Mouse (Mus musculus): ENCODE data around the gene Nob1. TPM values are rescaled to one million over a fixed set of nuclear protein-coding genes. Genes with fewer than 3 reads are reported as not detected.

Gene Nob1
- polyA plus RNA-seq, 1 experiment from 2014 or later: 94.9 TPM

GRCm38 (mm10) chr8:107458281-107458680 is 33.4 kb upstream of the Nob1 start:
- no peak for ATAC-seq (ENCODE audit: insufficient number of reproducible peaks, low FRiP score, low TSS enrichment, low read depth)
- Histone ChIP-seq H3K9me3 (ENCODE audit: control insufficient read depth, low read length) (no peaks in the 10 kb centered on the region), H3K9ac (ENCODE audit: low read length) (no peak overlapping the region), H3K4me2 (ENCODE audit: low read depth, severe bottlenecking) (no peak overlapping the region), H3K36me3 (ENCODE audit: control insufficient read depth, insufficient read depth, low read length) (peaks cover 11% of the 10 kb centered on the region; the same call in 1 of the 2 replicates), H3K4me1 (ENCODE audit: control insufficient read depth, insufficient read depth, low read length) (no peaks in the 10 kb centered on the region), H3K27ac (replicated peaks; ENCODE audit: low read depth, low read length) (peak overlapping the region; percentile 23), H3K27me3 (ENCODE audit: control insufficient read depth, insufficient read depth, low read length) (no peaks in the 10 kb centered on the region), H3K4me3 (ENCODE audit: low read depth, low read length) (no peak overlapping the region)
- 87% methylated on average over 6 of the region's 6 CpGs for WGBS
- DNase-seq (ENCODE audit: low spot score): no peak

- H3K27ac ChIP-seq (replicated peaks; ENCODE audit: low read depth, low read length): peak overlapping the region; percentile 23
- DNase-seq (ENCODE audit: low spot score): no peak
- no peak overlapping the region for H3K4me3 ChIP-seq (ENCODE audit: low read depth, low read length)
- ATAC-seq (ENCODE audit: insufficient number of reproducible peaks, low FRiP score, low TSS enrichment, low read depth): no peak
- H3K4me1 ChIP-seq (ENCODE audit: control insufficient read depth, insufficient read depth, low read length): no peaks in the 10 kb centered on the region
- no peaks in the 10 kb centered on the region for H3K27me3 ChIP-seq (ENCODE audit: control insufficient read depth, insufficient read depth, low read length)
- H3K9ac ChIP-seq (ENCODE audit: low read length): no peak overlapping the region
- no peaks in the 10 kb centered on the region for H3K9me3 ChIP-seq (ENCODE audit: control insufficient read depth, low read length)
- H3K4me2 ChIP-seq (ENCODE audit: low read depth, severe bottlenecking): no peak overlapping the region
- WGBS: 80% methylated on average over 4 of the region's 4 CpGs
- H3K36me3 ChIP-seq (ENCODE audit: control insufficient read depth, insufficient read depth, low read length): peaks cover 15% of the 10 kb centered on the region; the same call in 1 of the 2 replicates
Measured at GRCm38 (mm10) chr8:107457725-107458124, 32.9 kb upstream of the Nob1 start.

GRCm38 (mm10) chr8:107455268-107455667 is 30.4 kb upstream of the Nob1 start:
- Histone ChIP-seq H3K9ac (ENCODE audit: low read length) (no peak overlapping the region), H3K9me3 (ENCODE audit: control insufficient read depth, low read length) (no peaks in the 10 kb centered on the region), H3K4me2 (ENCODE audit: low read depth, severe bottlenecking) (no peak overlapping the region), H3K27ac (replicated peaks; ENCODE audit: low read depth, low read length) (no peak overlapping the region), H3K36me3 (ENCODE audit: control insufficient read depth, insufficient read depth, low read length) (peaks cover 9% of the 10 kb centered on the region; the same call in 1 of the 2 replicates), H3K4me1 (ENCODE audit: control insufficient read depth, insufficient read depth, low read length) (no peaks in the 10 kb centered on the region), H3K4me3 (ENCODE audit: low read depth, low read length) (no peak overlapping the region), H3K27me3 (ENCODE audit: control insufficient read depth, insufficient read depth, low read length) (no peaks in the 10 kb centered on the region)
- DNase-seq (ENCODE audit: low spot score) (peak; percentile 57), ATAC-seq (ENCODE audit: insufficient number of reproducible peaks, low FRiP score, low TSS enrichment, low read depth) (no peak)
- 15% methylated on average over 3 of the region's 3 CpGs for WGBS

- DNase-seq (ENCODE audit: low spot score): no peak
- Histone ChIP-seq H3K9me3 (ENCODE audit: control insufficient read depth, low read length) (no peaks in the 10 kb centered on the region), H3K9ac (ENCODE audit: low read length) (no peak overlapping the region), H3K4me3 (ENCODE audit: low read depth, low read length) (no peak overlapping the region), H3K4me2 (ENCODE audit: low read depth, severe bottlenecking) (no peak overlapping the region), H3K36me3 (ENCODE audit: control insufficient read depth, insufficient read depth, low read length) (peaks cover 6% of the 10 kb centered on the region; the same call in 1 of the 2 replicates), H3K27me3 (ENCODE audit: control insufficient read depth, insufficient read depth, low read length) (no peaks in the 10 kb centered on the region), H3K27ac (replicated peaks; ENCODE audit: low read depth, low read length) (no peak overlapping the region), H3K4me1 (ENCODE audit: control insufficient read depth, insufficient read depth, low read length) (no peaks in the 10 kb centered on the region)
- WGBS: 96% methylated on average over 11 of the region's 11 CpGs
- ATAC-seq (ENCODE audit: insufficient number of reproducible peaks, low FRiP score, low TSS enrichment, low read depth): no peak
Measured at GRCm38 (mm10) chr8:107453386-107453785, 28.5 kb upstream of the Nob1 start.

GRCm38 (mm10) chr8:107451414-107452066 is 26.7 kb upstream of the Nob1 start:
- H3K9me3 ChIP-seq (ENCODE audit: control insufficient read depth, low read length): no peaks in the 10 kb centered on the region
- no peak overlapping the region for H3K9ac ChIP-seq (ENCODE audit: low read length)
- H3K36me3 ChIP-seq (ENCODE audit: control insufficient read depth, insufficient read depth, low read length): peaks cover 3% of the 10 kb centered on the region; the same call in 1 of the 2 replicates
- H3K4me1 ChIP-seq (ENCODE audit: control insufficient read depth, insufficient read depth, low read length): no peaks in the 10 kb centered on the region
- H3K27me3 ChIP-seq (ENCODE audit: control insufficient read depth, insufficient read depth, low read length): no peaks in the 10 kb centered on the region
- H3K27ac ChIP-seq (replicated peaks; ENCODE audit: low read depth, low read length): no peak overlapping the region
- no peak overlapping the region for H3K4me3 ChIP-seq (ENCODE audit: low read depth, low read length)
- no peak overlapping the region for H3K4me2 ChIP-seq (ENCODE audit: low read depth, severe bottlenecking)
- ATAC-seq (ENCODE audit: insufficient number of reproducible peaks, low FRiP score, low TSS enrichment, low read depth) (no peak), DNase-seq (ENCODE audit: low spot score) (no peak)
- WGBS: 92% methylated on average over 13 of the region's 13 CpGs

- no peak overlapping the region for H3K9ac ChIP-seq (ENCODE audit: low read length)
- WGBS: 84% methylated on average over 6 of the region's 6 CpGs
- H3K27me3 ChIP-seq (ENCODE audit: control insufficient read depth, insufficient read depth, low read length): no peaks in the 10 kb centered on the region
- DNase-seq (ENCODE audit: low spot score) (no peak), ATAC-seq (ENCODE audit: insufficient number of reproducible peaks, low FRiP score, low TSS enrichment, low read depth) (no peak)
- no peak overlapping the region for H3K4me3 ChIP-seq (ENCODE audit: low read depth, low read length)
- no peaks in the 10 kb centered on the region for H3K9me3 ChIP-seq (ENCODE audit: control insufficient read depth, low read length)
- H3K4me2 ChIP-seq (ENCODE audit: low read depth, severe bottlenecking): no peak overlapping the region
- no peak overlapping the region for H3K27ac ChIP-seq (replicated peaks; ENCODE audit: low read depth, low read length)
- no peaks in the 10 kb centered on the region for H3K4me1 ChIP-seq (ENCODE audit: control insufficient read depth, insufficient read depth, low read length)
- peaks cover 3% of the 10 kb centered on the region; the same call in 1 of the 2 replicates for H3K36me3 ChIP-seq (ENCODE audit: control insufficient read depth, insufficient read depth, low read length)
Measured at GRCm38 (mm10) chr8:107449655-107450054, 24.8 kb upstream of the Nob1 start.

- peaks cover 3% of the 10 kb centered on the region; the same call in 1 of the 2 replicates for H3K36me3 ChIP-seq (ENCODE audit: control insufficient read depth, insufficient read depth, low read length)
- DNase-seq (ENCODE audit: low spot score): no peak
- no peak overlapping the region for H3K27ac ChIP-seq (replicated peaks; ENCODE audit: low read depth, low read length)
- no peaks in the 10 kb centered on the region for H3K4me1 ChIP-seq (ENCODE audit: control insufficient read depth, insufficient read depth, low read length)
- no peak for ATAC-seq (ENCODE audit: insufficient number of reproducible peaks, low FRiP score, low TSS enrichment, low read depth)
- H3K9me3 ChIP-seq (ENCODE audit: control insufficient read depth, low read length): no peaks in the 10 kb centered on the region
- H3K4me2 ChIP-seq (ENCODE audit: low read depth, severe bottlenecking): no peak overlapping the region
- no peak overlapping the region for H3K9ac ChIP-seq (ENCODE audit: low read length)
- no peak overlapping the region for H3K4me3 ChIP-seq (ENCODE audit: low read depth, low read length)
- WGBS: 60% methylated on average over 8 of the region's 8 CpGs
- H3K27me3 ChIP-seq (ENCODE audit: control insufficient read depth, insufficient read depth, low read length): no peaks in the 10 kb centered on the region
Measured at GRCm38 (mm10) chr8:107449130-107449529, 24.3 kb upstream of the Nob1 start.

- WGBS: 88% methylated on average over 4 of the region's 4 CpGs
- no peak overlapping the region for H3K9ac ChIP-seq (ENCODE audit: low read length)
- H3K27me3 ChIP-seq (ENCODE audit: control insufficient read depth, insufficient read depth, low read length): no peaks in the 10 kb centered on the region
- no peak for DNase-seq (ENCODE audit: low spot score)
- H3K27ac ChIP-seq (replicated peaks; ENCODE audit: low read depth, low read length): no peak overlapping the region
- no peaks in the 10 kb centered on the region for H3K9me3 ChIP-seq (ENCODE audit: control insufficient read depth, low read length)
- H3K4me2 ChIP-seq (ENCODE audit: low read depth, severe bottlenecking): no peak overlapping the region
- H3K4me1 ChIP-seq (ENCODE audit: control insufficient read depth, insufficient read depth, low read length): no peaks in the 10 kb centered on the region
- H3K4me3 ChIP-seq (ENCODE audit: low read depth, low read length): no peak overlapping the region
- H3K36me3 ChIP-seq (ENCODE audit: control insufficient read depth, insufficient read depth, low read length): peaks cover 3% of the 10 kb centered on the region; the same call in 1 of the 2 replicates
- ATAC-seq (ENCODE audit: insufficient number of reproducible peaks, low FRiP score, low TSS enrichment, low read depth): no peak
Measured at GRCm38 (mm10) chr8:107448382-107448889, 23.6 kb upstream of the Nob1 start.
